In genomic region chr8:87943651-87944091, GRCm38 (mm10) we compare ENCODE assay signal across 8 mouse cellular contexts. TPM values are rescaled to one million over a fixed set of nuclear protein-coding genes. Genes with fewer than 3 reads are reported as not detected.
DNase-seq lines count a peak whose midpoint lies in the region; ATAC-seq and TF ChIP-seq lines count a peak whose summit lies in the region.

No protein-coding gene starts in this region.

- TF ChIP-seq POLR2A in kidney, adult 2 months (IDR thresholded peaks at IDR 0.05; ENCODE audit: low read depth, low read length): no peak

- H3K4me1 ChIP-seq in kidney, adult 2 months (ENCODE audit: control insufficient read depth, insufficient read depth, low read length): no peaks in the 10 kb centered on the region
- H3K4me1 ChIP-seq in forebrain, embryonic 13.5 days: peaks cover 67% of the 10 kb centered on the region
- H3K4me1 ChIP-seq in limb, embryonic 15.5 days: peaks cover 50% of the 10 kb centered on the region
- peaks cover 27% of the 10 kb centered on the region for H3K4me1 ChIP-seq in stomach, embryonic 15.5 days

- no peaks in the 10 kb centered on the region for H3K36me3 ChIP-seq in kidney, adult 2 months (ENCODE audit: control insufficient read depth, insufficient read depth, low read length)
- no peaks in the 10 kb centered on the region for H3K36me3 ChIP-seq in forebrain, embryonic 13.5 days (ENCODE audit: poor library complexity, severe bottlenecking)
- 0 out of 2 replicates have a peak, but pooled peaks cover 4% of the 10 kb centered on the region for H3K36me3 ChIP-seq in limb, embryonic 15.5 days
- H3K36me3 ChIP-seq in stomach, embryonic 15.5 days: no peaks in the 10 kb centered on the region

- no peak overlapping the region for H3K27ac ChIP-seq in kidney, adult 2 months (ENCODE audit: insufficient read depth, low read depth, low read length)
- no peak overlapping the region for H3K27ac ChIP-seq in forebrain, embryonic 13.5 days
- H3K27ac ChIP-seq in limb, embryonic 15.5 days: no peak overlapping the region
- no peak overlapping the region for H3K27ac ChIP-seq in stomach, embryonic 15.5 days

- peak overlapping the region; percentile 81 for H3K4me2 ChIP-seq in forebrain, embryonic 13.5 days
- peak overlapping the region; percentile 86 for H3K4me2 ChIP-seq in limb, embryonic 15.5 days
- H3K4me2 ChIP-seq in stomach, embryonic 15.5 days: peak overlapping the region; percentile 83

- no peak overlapping the region for H3K4me3 ChIP-seq in kidney, adult 2 months (ENCODE audit: insufficient read depth, low read depth, low read length)
- peak overlapping the region; percentile 41 for H3K4me3 ChIP-seq in forebrain, embryonic 13.5 days
- peak overlapping the region; percentile 45 for H3K4me3 ChIP-seq in limb, embryonic 15.5 days
- H3K4me3 ChIP-seq in stomach, embryonic 15.5 days (replicated peaks): peak overlapping the region; percentile 44

- peak; percentile 31; the same call in 1 of the 2 replicates for ATAC-seq in forebrain, embryonic 13.5 days
- ATAC-seq in limb, embryonic 15.5 days (ENCODE audit: insufficient number of reproducible peaks, low FRiP score, low TSS enrichment, low read depth): no peak
- ATAC-seq in stomach, embryonic 15.5 days (ENCODE audit: insufficient read depth, low FRiP score, low read depth): peak; percentile 32

- no peak for TF ChIP-seq CTCF in kidney, adult 2 months (conservative IDR thresholded peaks at IDR 0.05; ENCODE audit: insufficient read depth, insufficient read length, low read depth, low read length)

- H3K9me3 ChIP-seq in forebrain, embryonic 13.5 days (replicated peaks): no peaks in the 10 kb centered on the region
- no peaks in the 10 kb centered on the region for H3K9me3 ChIP-seq in limb, embryonic 15.5 days
- no peaks in the 10 kb centered on the region for H3K9me3 ChIP-seq in stomach, embryonic 15.5 days

- peak; percentile 44 for DNase-seq in kidney, postnatal 10 days
- no peak for DNase-seq in kidney, adult 2 months
- peak; percentile 50 to 59 for DNase-seq in cerebellum, adult 18-20 months
- DNase-seq in layer of hippocampus, postnatal 25 days (ENCODE audit: extremely low spot score in 1 of 2, low spot score in 1 of 2): no peak
- DNase-seq in right cerebral cortex, adult 2 months (ENCODE audit: low spot score in 2 of 2): no peak

- H3K27me3 ChIP-seq in kidney, adult 2 months (replicated peaks; ENCODE audit: control insufficient read depth, insufficient read depth, low read length): no peaks in the 10 kb centered on the region
- no peaks in the 10 kb centered on the region for H3K27me3 ChIP-seq in forebrain, embryonic 13.5 days
- H3K27me3 ChIP-seq in limb, embryonic 15.5 days: no peaks in the 10 kb centered on the region
- no peaks in the 10 kb centered on the region for H3K27me3 ChIP-seq in stomach, embryonic 15.5 days (replicated peaks)

- WGBS in kidney, adult 2 months: 22% methylated on average over 42 of the region's 42 CpGs
- 4% methylated on average over 42 of the region's 42 CpGs for WGBS in forebrain, embryonic 13.5 days
- 11% methylated on average over 37 of the region's 42 CpGs for WGBS in limb, embryonic 15.5 days
- 11% methylated on average over 42 of the region's 42 CpGs for WGBS in stomach, embryonic 15.5 days

- peak overlapping the region; percentile 66 for H3K9ac ChIP-seq in forebrain, embryonic 13.5 days
- H3K9ac ChIP-seq in limb, embryonic 15.5 days: peak overlapping the region; percentile 46
- peak overlapping the region; percentile 30; the same call in 1 of the 2 replicates for H3K9ac ChIP-seq in stomach, embryonic 15.5 days

RNA-seq across cellular contexts. Expression of gene Zfp423, which starts 15.7 kb away (rescaled TPM):
- polyA plus RNA-seq in kidney, adult 2 months (2012; rRNA removed): 4.1 and 5.6 TPM in 2 replicates
- polyA plus RNA-seq in forebrain, embryonic 13.5 days (2015; fragmentation: Nextera tagmentation; extraction: Ambion mirVana): 21.5 and 23.2 TPM in 2 replicates
- polyA plus RNA-seq in limb, embryonic 15.5 days (2015; fragmentation: Nextera tagmentation; extraction: Ambion mirVana): 14.3 and 14.5 TPM in 2 replicates
- polyA plus RNA-seq in stomach, embryonic 15.5 days (2015; fragmentation: Nextera tagmentation; extraction: Ambion mirVana): 9.3 and 9.6 TPM in 2 replicates
- total RNA-seq in layer of hippocampus, postnatal 25 days (2021): 10 to 100 TPM; 26.8 to 28.9 TPM

Comparison
In these comparisons a context has a peak if more than half of its experiments do, and no peak if none do; other contexts are left out.
1. DNase-seq: peak in kidney, postnatal 10 days (single experiment) and cerebellum, adult 18-20 months (2 of 2); none in kidney, adult 2 months (single experiment), layer of hippocampus, postnatal 25 days (0 of 2) and right cerebral cortex, adult 2 months (0 of 2).
2. Peak in every context shown above with its lines, with median percentiles within 50 percentile points of each other: H3K4me2 ChIP-seq and H3K9ac ChIP-seq.